Mouse (Mus musculus): ENCODE measurements around the gene Srp9. TPM values are rescaled to one million over a fixed set of nuclear protein-coding genes. Genes with fewer than 3 reads are reported as not detected.

Gene Srp9
- polyA plus RNA-seq, 1 experiment from 2014 or later, result 200 TPM

DNA sequence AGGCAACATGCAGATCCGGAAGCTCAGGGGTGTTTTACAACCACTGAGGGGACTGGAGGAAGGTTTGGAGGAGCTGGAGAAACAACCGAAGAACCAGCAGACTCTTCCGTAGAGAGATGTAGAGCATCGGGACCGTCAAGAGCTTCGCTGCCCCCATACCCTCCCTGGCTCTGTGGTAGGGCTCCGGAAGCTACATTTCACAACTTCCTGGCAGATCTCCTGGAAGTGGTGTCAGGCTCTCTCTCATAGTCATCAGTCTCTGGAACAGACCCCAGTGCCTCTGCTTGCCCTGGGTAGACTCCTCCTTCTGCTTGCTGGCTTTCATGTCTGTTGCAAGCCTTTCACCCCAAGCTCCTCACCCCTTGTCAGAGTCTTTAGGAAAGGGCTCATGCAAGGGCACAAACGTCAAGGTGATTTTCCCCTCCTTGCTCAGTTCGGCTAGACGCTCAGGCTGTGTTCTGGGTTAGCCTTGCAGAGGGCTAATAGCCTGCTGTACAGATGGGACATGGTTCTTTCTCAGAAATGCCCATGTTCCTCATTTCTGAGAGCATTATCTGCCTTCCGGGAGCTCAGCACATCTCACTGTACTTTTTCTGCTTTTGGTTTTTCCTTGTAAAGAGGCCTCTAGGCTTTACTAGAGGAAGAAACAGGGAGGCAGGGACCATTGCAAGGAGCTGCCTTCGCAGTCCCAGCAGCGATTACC, 16.0 kb upstream of the Srp9 start:
- H3K9ac ChIP-seq (replicated peaks; ENCODE audit: low read length), result no peak overlapping the region
- no peak overlapping the region for H3K27ac ChIP-seq (replicated peaks; ENCODE audit: low read depth, low read length)
- ATAC-seq (replicated peaks; ENCODE audit: insufficient number of reproducible peaks, low FRiP score, low TSS enrichment, low read depth) (no peak), DNase-seq (ENCODE audit: low spot score) (no peak)
- H3K36me3 ChIP-seq (replicated peaks; ENCODE audit: control insufficient read depth, insufficient read depth, low read depth, low read length), result no peaks in the 10 kb centered on the region
- H3K9me3 ChIP-seq (replicated peaks; ENCODE audit: control insufficient read depth, low read length), result no peaks in the 10 kb centered on the region
- WGBS, result 79% methylated on average over 13 of the region's 13 CpGs
- H3K4me1 ChIP-seq (ENCODE audit: control insufficient read depth, insufficient read depth, low read length), result peaks cover 5% of the 10 kb centered on the region
- no peaks in the 10 kb centered on the region for H3K27me3 ChIP-seq (ENCODE audit: control insufficient read depth, insufficient read depth, low read length)
- H3K4me2 ChIP-seq (ENCODE audit: low read depth, low read length), result no peak overlapping the region
- no peak overlapping the region for H3K4me3 ChIP-seq (ENCODE audit: low read depth, low read length)

GRCm38 (mm10) chr1:182110185-182110584, 14.4 kb upstream of the Srp9 start:
- no peak overlapping the region for H3K27ac ChIP-seq (replicated peaks; ENCODE audit: low read depth, low read length)
- DNase-seq (ENCODE audit: low spot score) (no peak), ATAC-seq (replicated peaks; ENCODE audit: insufficient number of reproducible peaks, low FRiP score, low TSS enrichment, low read depth) (no peak)
- H3K36me3 ChIP-seq (replicated peaks; ENCODE audit: control insufficient read depth, insufficient read depth, low read depth, low read length), result no peaks in the 10 kb centered on the region
- no peak overlapping the region for H3K9ac ChIP-seq (replicated peaks; ENCODE audit: low read length)
- H3K27me3 ChIP-seq (ENCODE audit: control insufficient read depth, insufficient read depth, low read length), result no peaks in the 10 kb centered on the region
- WGBS, result 79% methylated on average over 11 of the region's 11 CpGs
- H3K9me3 ChIP-seq (replicated peaks; ENCODE audit: control insufficient read depth, low read length), result no peaks in the 10 kb centered on the region
- no peak overlapping the region for H3K4me3 ChIP-seq (ENCODE audit: low read depth, low read length)
- peaks cover 11% of the 10 kb centered on the region for H3K4me1 ChIP-seq (ENCODE audit: control insufficient read depth, insufficient read depth, low read length)
- no peak overlapping the region for H3K4me2 ChIP-seq (ENCODE audit: low read depth, low read length)

GRCm38 (mm10) chr1:182110708-182111385, 13.7 kb upstream of the Srp9 start:
- 0 out of 2 replicates have a peak overlapping the region, but pooled peaks have one; percentile 3 for H3K27ac ChIP-seq (replicated peaks; ENCODE audit: low read depth, low read length)
- DNase-seq (ENCODE audit: low spot score) (peak; percentile 85), ATAC-seq (replicated peaks; ENCODE audit: insufficient number of reproducible peaks, low FRiP score, low TSS enrichment, low read depth) (no peak)
- H3K4me1 ChIP-seq (ENCODE audit: control insufficient read depth, insufficient read depth, low read length), result peaks cover 11% of the 10 kb centered on the region
- H3K36me3 ChIP-seq (replicated peaks; ENCODE audit: control insufficient read depth, insufficient read depth, low read depth, low read length), result no peaks in the 10 kb centered on the region
- H3K4me2 ChIP-seq (ENCODE audit: low read depth, low read length), result no peak overlapping the region
- no peak overlapping the region for H3K4me3 ChIP-seq (ENCODE audit: low read depth, low read length)
- H3K9me3 ChIP-seq (replicated peaks; ENCODE audit: control insufficient read depth, low read length), result no peaks in the 10 kb centered on the region
- H3K27me3 ChIP-seq (ENCODE audit: control insufficient read depth, insufficient read depth, low read length), result no peaks in the 10 kb centered on the region
- no peak overlapping the region for H3K9ac ChIP-seq (replicated peaks; ENCODE audit: low read length)
- 51% methylated on average over 15 of the region's 15 CpGs for WGBS

GRCm38 (mm10) chr1:182111386-182112317, 12.9 kb upstream of the Srp9 start:
- Histone ChIP-seq H3K36me3 (replicated peaks; ENCODE audit: control insufficient read depth, insufficient read depth, low read depth, low read length) (no peaks in the 10 kb centered on the region), H3K4me1 (ENCODE audit: control insufficient read depth, insufficient read depth, low read length) (peaks cover 11% of the 10 kb centered on the region), H3K4me2 (ENCODE audit: low read depth, low read length) (no peak overlapping the region), H3K9ac (replicated peaks; ENCODE audit: low read length) (no peak overlapping the region), H3K27ac (replicated peaks; ENCODE audit: low read depth, low read length) (no peak overlapping the region; the same call in 1 of the 2 replicates), H3K4me3 (ENCODE audit: low read depth, low read length) (no peak overlapping the region), H3K27me3 (ENCODE audit: control insufficient read depth, insufficient read depth, low read length) (no peaks in the 10 kb centered on the region), H3K9me3 (replicated peaks; ENCODE audit: control insufficient read depth, low read length) (no peaks in the 10 kb centered on the region)
- 82% methylated on average over 14 of the region's 14 CpGs for WGBS
- ATAC-seq (replicated peaks; ENCODE audit: insufficient number of reproducible peaks, low FRiP score, low TSS enrichment, low read depth) (no peak), DNase-seq (ENCODE audit: low spot score) (no peak)

DNA sequence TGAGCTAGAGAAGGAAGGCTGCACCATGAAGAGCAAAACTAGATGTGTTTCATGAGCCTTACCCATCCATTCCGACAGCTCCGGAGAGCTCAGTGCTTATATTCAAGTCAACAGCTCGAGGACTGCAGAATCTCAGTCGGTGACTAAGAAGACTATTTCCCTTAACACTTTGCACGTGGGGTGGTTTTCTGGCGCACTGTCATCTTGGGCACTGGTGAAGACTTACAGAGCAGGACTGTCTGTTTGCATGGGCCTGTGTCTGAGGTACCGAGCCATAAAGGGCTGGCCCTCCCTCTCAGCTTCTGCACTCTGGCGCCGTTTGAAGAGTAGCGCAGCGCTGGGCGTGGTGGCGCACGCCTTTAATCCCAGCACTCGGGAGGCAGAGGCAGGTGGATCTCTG, 12.2 kb upstream of the Srp9 start:
- no peak overlapping the region for H3K27ac ChIP-seq (replicated peaks; ENCODE audit: low read depth, low read length)
- no peaks in the 10 kb centered on the region for H3K36me3 ChIP-seq (replicated peaks; ENCODE audit: control insufficient read depth, insufficient read depth, low read depth, low read length)
- no peak overlapping the region for H3K4me2 ChIP-seq (ENCODE audit: low read depth, low read length)
- no peak overlapping the region for H3K4me3 ChIP-seq (ENCODE audit: low read depth, low read length)
- no peak for DNase-seq (ENCODE audit: low spot score)
- WGBS, result 94% methylated on average over 15 of the region's 15 CpGs
- H3K9me3 ChIP-seq (replicated peaks; ENCODE audit: control insufficient read depth, low read length), result no peaks in the 10 kb centered on the region
- H3K4me1 ChIP-seq (ENCODE audit: control insufficient read depth, insufficient read depth, low read length), result peaks cover 11% of the 10 kb centered on the region
- no peaks in the 10 kb centered on the region for H3K27me3 ChIP-seq (ENCODE audit: control insufficient read depth, insufficient read depth, low read length)
- no peak for ATAC-seq (replicated peaks; ENCODE audit: insufficient number of reproducible peaks, low FRiP score, low TSS enrichment, low read depth)
- no peak overlapping the region for H3K9ac ChIP-seq (replicated peaks; ENCODE audit: low read length)

DNA sequence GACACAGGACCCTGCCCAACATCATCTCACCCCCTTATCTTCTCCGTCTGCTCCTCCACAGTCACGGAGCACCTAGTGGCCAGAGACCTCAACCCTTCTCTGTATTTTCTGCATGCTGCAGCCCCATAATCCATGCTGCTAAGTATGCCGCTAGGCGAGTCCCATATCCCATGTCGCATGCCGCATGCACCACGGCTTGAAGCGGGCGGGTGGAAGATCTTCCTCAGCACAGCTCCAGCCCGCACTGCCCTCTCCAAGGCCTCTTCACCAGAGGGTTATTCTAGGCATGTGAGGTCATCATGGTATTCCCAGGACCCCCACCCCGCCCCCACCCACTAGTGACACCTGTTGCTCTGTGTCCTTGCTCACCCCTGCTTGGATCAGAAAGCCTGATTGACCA, 11.4 kb upstream of the Srp9 start:
- H3K4me2 ChIP-seq (ENCODE audit: low read depth, low read length), result no peak overlapping the region
- peaks cover 11% of the 10 kb centered on the region for H3K4me1 ChIP-seq (ENCODE audit: control insufficient read depth, insufficient read depth, low read length)
- H3K4me3 ChIP-seq (ENCODE audit: low read depth, low read length), result no peak overlapping the region
- H3K9me3 ChIP-seq (replicated peaks; ENCODE audit: control insufficient read depth, low read length), result no peaks in the 10 kb centered on the region
- H3K27me3 ChIP-seq (ENCODE audit: control insufficient read depth, insufficient read depth, low read length), result no peaks in the 10 kb centered on the region
- H3K27ac ChIP-seq (replicated peaks; ENCODE audit: low read depth, low read length), result no peak overlapping the region
- WGBS, result 77% methylated on average over 11 of the region's 11 CpGs
- no peaks in the 10 kb centered on the region for H3K36me3 ChIP-seq (replicated peaks; ENCODE audit: control insufficient read depth, insufficient read depth, low read depth, low read length)
- no peak for ATAC-seq (replicated peaks; ENCODE audit: insufficient number of reproducible peaks, low FRiP score, low TSS enrichment, low read depth)
- DNase-seq (ENCODE audit: low spot score), result no peak
- no peak overlapping the region for H3K9ac ChIP-seq (replicated peaks; ENCODE audit: low read length)

DNA sequence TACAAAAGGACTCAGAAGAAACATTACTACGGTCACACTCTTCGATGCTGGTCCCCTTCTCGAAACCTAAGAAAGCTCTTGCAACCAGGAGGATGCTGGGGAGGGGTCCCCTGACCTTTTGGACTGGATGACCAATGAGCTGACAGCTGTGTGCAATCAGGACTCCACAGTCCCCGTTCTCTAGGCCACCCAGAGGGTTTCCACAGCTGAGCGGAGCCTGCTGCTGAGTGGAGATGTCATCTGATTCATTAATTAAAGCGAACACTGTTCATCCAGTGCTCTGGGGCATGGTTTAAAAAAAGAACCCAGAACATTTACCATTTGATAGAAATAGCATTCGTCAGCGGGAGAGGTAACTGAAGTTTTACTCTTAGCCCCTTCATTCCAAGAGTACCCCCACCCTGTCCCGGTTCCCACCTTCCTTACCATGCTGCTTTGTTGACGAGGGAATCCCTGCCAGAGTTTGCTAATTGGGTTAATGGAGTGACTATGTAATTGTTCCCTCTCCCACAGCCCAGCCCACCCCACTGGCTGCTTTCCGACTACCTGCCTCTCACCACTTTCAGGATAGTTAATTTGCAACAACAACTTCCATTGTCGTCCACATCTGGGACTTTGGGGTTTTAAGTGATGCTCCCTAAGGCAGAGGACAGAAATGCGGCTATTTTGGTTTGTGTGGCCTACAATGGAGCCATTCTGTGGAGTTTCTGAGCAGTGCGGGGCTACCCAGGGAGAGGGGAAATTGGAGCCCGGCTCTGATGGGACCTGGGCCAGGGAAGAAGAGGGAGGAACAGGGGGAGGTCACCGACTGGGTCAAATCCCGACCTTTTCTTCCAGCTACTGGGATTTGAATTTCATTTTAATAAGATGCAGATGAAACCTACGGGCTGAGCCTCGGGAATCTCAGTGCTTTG, 10.7 kb upstream of the Srp9 start:
- Histone ChIP-seq H3K4me2 (ENCODE audit: low read depth, low read length) (peak overlapping the region; percentile 25; the same call in 1 of the 2 replicates), H3K4me1 (ENCODE audit: control insufficient read depth, insufficient read depth, low read length) (peaks cover 11% of the 10 kb centered on the region), H3K9me3 (replicated peaks; ENCODE audit: control insufficient read depth, low read length) (no peaks in the 10 kb centered on the region), H3K9ac (replicated peaks; ENCODE audit: low read length) (no peak overlapping the region), H3K27ac (replicated peaks; ENCODE audit: low read depth, low read length) (no peak overlapping the region), H3K36me3 (replicated peaks; ENCODE audit: control insufficient read depth, insufficient read depth, low read depth, low read length) (no peaks in the 10 kb centered on the region), H3K4me3 (ENCODE audit: low read depth, low read length) (no peak overlapping the region), H3K27me3 (ENCODE audit: control insufficient read depth, insufficient read depth, low read length) (no peaks in the 10 kb centered on the region)
- DNase-seq (ENCODE audit: low spot score) (peak; percentile 74), ATAC-seq (replicated peaks; ENCODE audit: insufficient number of reproducible peaks, low FRiP score, low TSS enrichment, low read depth) (peak; percentile 63)
- 9% methylated on average over 19 of the region's 19 CpGs for WGBS
